Comparison of ENCODE assay signal across 12 mouse cellular contexts in the genomic region with DNA sequence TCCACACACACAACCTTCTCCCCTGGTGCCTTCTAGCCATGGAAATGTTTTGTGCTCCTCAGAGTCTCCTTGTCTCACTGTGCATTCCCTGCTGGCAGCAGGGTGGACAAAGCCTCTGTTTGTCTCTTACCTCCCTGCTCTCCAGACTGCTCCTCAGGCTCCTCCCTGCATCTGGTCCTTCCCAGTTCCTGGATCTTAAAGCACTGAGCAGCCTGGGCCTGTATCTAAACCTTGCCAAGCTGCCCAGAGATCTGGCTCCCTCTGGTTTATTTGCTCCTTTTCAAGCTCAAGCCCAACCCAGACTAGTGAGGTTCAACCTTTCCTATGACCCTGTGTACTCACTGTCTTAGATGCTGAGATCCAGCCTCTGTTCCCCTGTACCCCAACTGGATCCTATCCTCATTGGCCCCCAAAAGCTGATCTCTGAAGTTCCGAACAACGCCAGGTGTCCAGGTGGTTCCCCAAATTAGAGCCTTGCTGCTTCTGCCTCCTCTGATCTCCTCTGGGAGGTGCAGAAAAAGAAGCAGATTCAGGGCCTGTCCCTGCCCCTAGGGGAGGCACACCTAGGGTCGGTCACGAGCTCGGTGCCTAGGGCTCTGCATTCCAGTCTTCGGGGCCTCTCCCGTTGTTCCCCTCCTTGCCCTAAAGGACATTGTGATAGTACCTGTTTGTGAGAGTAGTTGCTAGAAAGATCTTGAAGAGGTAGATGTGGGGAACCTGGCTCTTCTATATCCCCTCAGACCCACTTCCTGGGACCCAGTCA.
DNase-seq lines count a peak whose midpoint lies in the region; ATAC-seq lines count a peak whose summit lies in the region.
"Had no signal": no experiment of that assay in that cellular context is flagged by ENCODE, and none has a peak within 500 bp of the region (broad histone marks: within the 10 kb centered on the region; RNA-seq: fewer than 3 reads in every experiment).

No protein-coding gene starts in this region.

- no peak for ATAC-seq in forebrain, embryonic 15.5 days (replicated peaks)
- no peak for ATAC-seq in hindbrain, embryonic 13.5 days (ENCODE audit: low FRiP score)
- ATAC-seq in midbrain, embryonic 16.5 days: no peak
- ATAC-seq: liver, embryonic 12.5 days had no signal

- no peak for DNase-seq in forebrain, embryonic 10.5 days (ENCODE audit: extremely low spot score, low spot score)
- no peak for DNase-seq in hindbrain, embryonic 10.5 days (ENCODE audit: low spot score)
- peak; percentile 64 for DNase-seq in ZHBTc4 (ENCODE audit: low read depth, low spot score)
- DNase-seq in testis, postnatal 14 days (ENCODE audit: low spot score): no peak
- DNase-seq: lung, postnatal 14 days; thymus, postnatal 25 days had no signal

- H3K4me3 ChIP-seq in forebrain, embryonic 15.5 days: no peak overlapping the region
- H3K4me3 ChIP-seq in forebrain, embryonic 10.5 days: no peak overlapping the region
- H3K4me3 ChIP-seq in hindbrain, embryonic 13.5 days: no peak overlapping the region
- H3K4me3 ChIP-seq in hindbrain, embryonic 10.5 days: no peak overlapping the region
- no peak overlapping the region for H3K4me3 ChIP-seq in midbrain, embryonic 16.5 days (ENCODE audit: low read depth, low read length)
- H3K4me3 ChIP-seq: kidney, embryonic 15.5 days; liver, embryonic 12.5 days; myocyte had no signal

- H3K9ac ChIP-seq in forebrain, embryonic 15.5 days (replicated peaks): no peak overlapping the region
- H3K9ac ChIP-seq in hindbrain, embryonic 13.5 days: no peak overlapping the region
- H3K9ac ChIP-seq in midbrain, embryonic 16.5 days (ENCODE audit: low read depth, low read length): no peak overlapping the region
- H3K9ac ChIP-seq: kidney, embryonic 15.5 days; liver, embryonic 12.5 days had no signal

- H3K27me3 ChIP-seq in forebrain, embryonic 15.5 days: no peaks in the 10 kb centered on the region
- H3K27me3 ChIP-seq in forebrain, embryonic 10.5 days (ENCODE audit: poor library complexity, severe bottlenecking): no peaks in the 10 kb centered on the region
- no peaks in the 10 kb centered on the region for H3K27me3 ChIP-seq in hindbrain, embryonic 13.5 days
- no peaks in the 10 kb centered on the region for H3K27me3 ChIP-seq in hindbrain, embryonic 10.5 days (ENCODE audit: insufficient read depth, poor library complexity, severe bottlenecking)
- no peaks in the 10 kb centered on the region for H3K27me3 ChIP-seq in midbrain, embryonic 16.5 days (ENCODE audit: control insufficient read depth, insufficient read depth, low read depth, low read length)
- H3K27me3 ChIP-seq: kidney, embryonic 15.5 days; liver, embryonic 12.5 days had no signal

- peak overlapping the region; percentile 49 for H3K27ac ChIP-seq in forebrain, embryonic 15.5 days (replicated peaks)
- H3K27ac ChIP-seq in forebrain, embryonic 10.5 days: no peak overlapping the region
- H3K27ac ChIP-seq in hindbrain, embryonic 13.5 days: peak overlapping the region; percentile 49
- no peak overlapping the region for H3K27ac ChIP-seq in hindbrain, embryonic 10.5 days
- 0 out of 2 replicates have a peak overlapping the region, but pooled peaks have one; percentile 20 for H3K27ac ChIP-seq in midbrain, embryonic 16.5 days (ENCODE audit: low read length)
- H3K27ac ChIP-seq: kidney, embryonic 15.5 days; liver, embryonic 12.5 days had no signal

- 91% methylated on average over 7 of the region's 7 CpGs for WGBS in forebrain, embryonic 15.5 days
- WGBS in forebrain, embryonic 10.5 days: 93% methylated on average over 7 of the region's 7 CpGs
- WGBS in hindbrain, embryonic 13.5 days: 95% methylated on average over 7 of the region's 7 CpGs
- 91% methylated on average over 7 of the region's 7 CpGs for WGBS in hindbrain, embryonic 10.5 days
- 90% methylated on average over 7 of the region's 7 CpGs for WGBS in midbrain, embryonic 16.5 days

- peaks cover 76% of the 10 kb centered on the region for H3K4me1 ChIP-seq in forebrain, embryonic 15.5 days
- peaks cover 49% of the 10 kb centered on the region for H3K4me1 ChIP-seq in forebrain, embryonic 10.5 days
- peaks cover 97% of the 10 kb centered on the region for H3K4me1 ChIP-seq in hindbrain, embryonic 13.5 days (replicated peaks)
- H3K4me1 ChIP-seq in hindbrain, embryonic 10.5 days (replicated peaks): peaks cover 70% of the 10 kb centered on the region
- H3K4me1 ChIP-seq in midbrain, embryonic 16.5 days (ENCODE audit: control insufficient read depth, insufficient read depth, low read length): peaks cover 40% of the 10 kb centered on the region

- H3K9me3 ChIP-seq in forebrain, embryonic 15.5 days: no peaks in the 10 kb centered on the region
- no peaks in the 10 kb centered on the region for H3K9me3 ChIP-seq in forebrain, embryonic 10.5 days
- no peaks in the 10 kb centered on the region for H3K9me3 ChIP-seq in hindbrain, embryonic 13.5 days
- H3K9me3 ChIP-seq in hindbrain, embryonic 10.5 days: no peaks in the 10 kb centered on the region
- no peaks in the 10 kb centered on the region for H3K9me3 ChIP-seq in midbrain, embryonic 16.5 days (replicated peaks; ENCODE audit: control insufficient read depth, low read length, poor library complexity, severe bottlenecking)
- H3K9me3 ChIP-seq: kidney, embryonic 15.5 days; liver, embryonic 12.5 days had no signal

- H3K36me3 ChIP-seq in forebrain, embryonic 15.5 days: peaks cover 5% of the 10 kb centered on the region; the same call in 1 of the 2 replicates
- peaks cover 83% of the 10 kb centered on the region for H3K36me3 ChIP-seq in forebrain, embryonic 10.5 days (replicated peaks)
- H3K36me3 ChIP-seq in hindbrain, embryonic 13.5 days: peaks cover 22% of the 10 kb centered on the region
- peaks cover 90% of the 10 kb centered on the region for H3K36me3 ChIP-seq in hindbrain, embryonic 10.5 days
- H3K36me3 ChIP-seq in midbrain, embryonic 16.5 days (ENCODE audit: control insufficient read depth, insufficient read depth, low read length): no peaks in the 10 kb centered on the region

- H3K4me2 ChIP-seq in forebrain, embryonic 15.5 days (replicated peaks): no peak overlapping the region
- no peak overlapping the region for H3K4me2 ChIP-seq in hindbrain, embryonic 13.5 days
- H3K4me2 ChIP-seq in midbrain, embryonic 16.5 days (ENCODE audit: low read length): no peak overlapping the region
- H3K4me2 ChIP-seq: kidney, embryonic 15.5 days; liver, embryonic 12.5 days had no signal

Comparison
In these comparisons a context has a peak if more than half of its experiments do, and no peak if none do; other contexts are left out.
1. H3K27ac ChIP-seq: peak in forebrain, embryonic 15.5 days (single experiment), hindbrain, embryonic 13.5 days (single experiment) and midbrain, embryonic 16.5 days (single experiment); none in forebrain, embryonic 10.5 days (single experiment) and hindbrain, embryonic 10.5 days (single experiment).